Mouse (Mus musculus) forebrain, embryonic 13.5 days (tissue): ENCODE measurements around the gene Lrrn1. TPM values are rescaled to one million over a fixed set of nuclear protein-coding genes. Genes with fewer than 3 reads are reported as not detected.

Experiments used
- ATAC-seq: fragments of 200-750 bp; cut with Nextera tagmentation; 2 replicates; pipeline ENCODE4 v1.8.0; 2017
- H3K27ac ChIP-seq: fragments of 300-500 bp; sonication (generic); 2 replicates; pipeline ENCODE4 v1.5.1; 2015; ENCODE audit warnings: inconsistent platforms, mild to moderate bottlenecking, moderate library complexity
- H3K27me3 ChIP-seq: fragments of 300-500 bp; sonication (generic); 2 replicates; pipeline ENCODE4 v1.6.1; 2015; ENCODE audit warnings: mild to moderate bottlenecking, inconsistent platforms
- H3K36me3 ChIP-seq: fragments of 300-500 bp; sonication (generic); 2 replicates; pipeline ENCODE4 v1.6.1; 2015; ENCODE audit warnings: mild to moderate bottlenecking, inconsistent platforms; ENCODE audit not compliant: poor library complexity, severe bottlenecking
- H3K4me1 ChIP-seq: fragments of 300-500 bp; sonication (generic); 2 replicates; pipeline ENCODE4 v1.6.1; 2015; ENCODE audit warnings: inconsistent platforms
- H3K4me2 ChIP-seq: fragments of 300-500 bp; sonication (generic); 2 replicates; pipeline ENCODE4 v1.6.1; 2015; ENCODE audit warnings: inconsistent platforms, mild to moderate bottlenecking, moderate library complexity
- H3K4me3 ChIP-seq: fragments of 300-500 bp; sonication (generic); 2 replicates; pipeline ENCODE4 v1.5.1; 2015; ENCODE audit warnings: mild to moderate bottlenecking, inconsistent platforms
- H3K9ac ChIP-seq: fragments of 300-500 bp; sonication (generic); 2 replicates; pipeline ENCODE4 v1.6.1; 2015; ENCODE audit warnings: mild to moderate bottlenecking, inconsistent platforms
- H3K9me3 ChIP-seq: fragments of 300-500 bp; sonication (generic); replicated peaks from 2 replicates; pipeline ENCODE4 v1.6.1; 2016; ENCODE audit warnings: inconsistent platforms
- WGBS: fragments of 180-500 bp; shearing (Covaris S2); methylation state at CpG from one replicate; pipeline ENCODE4 v1.1.7; 2015; 5-methylcytosine and 5-hydroxymethylcytosine counted together
- polyA plus RNA-seq: library from polyadenylated mRNA; unstranded; fragments of >200 nt; fragmentation: Nextera tagmentation; extraction: Ambion mirVana; gene quantifications from 2 replicates; pipeline ENCODE4 v1.2.1, GENCODE M21; 2015

The Lrrn1 gene
- polyA plus RNA-seq: 46.0 and 61.4 TPM in 2 replicates

- H3K9ac ChIP-seq: peak within 1 kb of the TSS; percentile 91
- peak within 1 kb of the TSS; percentile 73 for H3K4me3 ChIP-seq
- peak within 1 kb of the TSS; percentile 77 for H3K4me2 ChIP-seq
- H3K36me3 ChIP-seq: no peaks in the 10 kb centered on the region
- no peaks in the 10 kb centered on the region for H3K9me3 ChIP-seq
- H3K27me3 ChIP-seq: no peaks in the 10 kb centered on the region
- ATAC-seq: peak; percentile 95
- 3% methylated on average over 35 of the region's 43 CpGs for WGBS
- H3K4me1 ChIP-seq: peaks cover 24% of the 10 kb centered on the region
- peak within 1 kb of the TSS; percentile 95 for H3K27ac ChIP-seq
These were observed at the start of gene Lrrn1 for GRCm38 (mm10) chr6:107528877-107529864. Lrrn1 (plus strand) TSS chr6:107529768.

- Histone ChIP-seq H3K36me3 (no peaks in the 10 kb centered on the region), H3K27me3 (no peaks in the 10 kb centered on the region), H3K9me3 (no peaks in the 10 kb centered on the region), H3K4me3 (no peak overlapping the region), H3K9ac (no peak overlapping the region), H3K4me1 (no peaks in the 10 kb centered on the region), H3K4me2 (no peak overlapping the region), H3K27ac (no peak overlapping the region)
- WGBS: 64% methylated on average over 1 of the region's 1 CpGs
- ATAC-seq: no peak
These were observed 35.1 kb upstream of the Lrrn1 start for GRCm38 (mm10) chr6:107494491-107494890.

- 5% methylated on average over 1 of the region's 1 CpGs for WGBS
- Histone ChIP-seq H3K4me2 (no peak overlapping the region), H3K27ac (no peak overlapping the region), H3K9me3 (no peaks in the 10 kb centered on the region), H3K27me3 (no peaks in the 10 kb centered on the region), H3K9ac (no peak overlapping the region), H3K4me1 (no peaks in the 10 kb centered on the region), H3K4me3 (no peak overlapping the region), H3K36me3 (no peaks in the 10 kb centered on the region)
- ATAC-seq: no peak
These were observed 33.7 kb upstream of the Lrrn1 start for GRCm38 (mm10) chr6:107495830-107496229.

GRCm38 (mm10) chr6:107513716-107514115 lies 15.9 kb upstream of the Lrrn1 start:
- Histone ChIP-seq H3K9me3 (no peaks in the 10 kb centered on the region), H3K27me3 (no peaks in the 10 kb centered on the region), H3K4me2 (no peak overlapping the region), H3K9ac (no peak overlapping the region), H3K36me3 (no peaks in the 10 kb centered on the region), H3K27ac (no peak overlapping the region), H3K4me3 (no peak overlapping the region), H3K4me1 (no peaks in the 10 kb centered on the region)
- 90% methylated on average over 4 of the region's 4 CpGs for WGBS
- no peak for ATAC-seq

GRCm38 (mm10) chr6:107523953-107524352 lies 5.6 kb upstream of the Lrrn1 start:
- 61% methylated on average over 2 of the region's 2 CpGs for WGBS
- Histone ChIP-seq H3K4me1 (no peaks in the 10 kb centered on the region), H3K9ac (no peak overlapping the region), H3K4me2 (no peak overlapping the region), H3K27ac (no peak overlapping the region), H3K9me3 (no peaks in the 10 kb centered on the region), H3K27me3 (no peaks in the 10 kb centered on the region), H3K36me3 (no peaks in the 10 kb centered on the region), H3K4me3 (no peak overlapping the region)
- no peak for ATAC-seq

- Histone ChIP-seq H3K36me3 (no peaks in the 10 kb centered on the region), H3K9ac (peak overlapping the region; percentile 91), H3K4me3 (peak overlapping the region; percentile 73), H3K4me1 (peaks cover 32% of the 10 kb centered on the region), H3K9me3 (no peaks in the 10 kb centered on the region), H3K27ac (peak overlapping the region; percentile 95), H3K4me2 (peak overlapping the region; percentile 77), H3K27me3 (no peaks in the 10 kb centered on the region)
- ATAC-seq: peak; percentile 74
- under 1% methylated on average over 34 of the region's 34 CpGs for WGBS
These were observed 403 bp downstream of the Lrrn1 start for GRCm38 (mm10) chr6:107529911-107530431.

GRCm38 (mm10) chr6:107530621-107531285 lies 1.2 kb downstream of the Lrrn1 start:
- H3K4me2 ChIP-seq: peak overlapping the region; percentile 77
- whole genome bisulfite sequencing: under 1% methylated on average over 14 of the region's 15 CpGs
- H3K9ac ChIP-seq: peak overlapping the region; percentile 91
- H3K36me3 ChIP-seq: no peaks in the 10 kb centered on the region
- peak overlapping the region; percentile 95 for H3K27ac ChIP-seq
- H3K9me3 ChIP-seq: no peaks in the 10 kb centered on the region
- peak overlapping the region; percentile 73 for H3K4me3 ChIP-seq
- peaks cover 37% of the 10 kb centered on the region for H3K4me1 ChIP-seq
- H3K27me3 ChIP-seq: no peaks in the 10 kb centered on the region
- ATAC-seq: no peak

- Histone ChIP-seq H3K4me3 (peak overlapping the region; percentile 73), H3K9me3 (no peaks in the 10 kb centered on the region), H3K4me1 (peaks cover 37% of the 10 kb centered on the region), H3K27ac (no peak overlapping the region), H3K36me3 (no peaks in the 10 kb centered on the region), H3K27me3 (no peaks in the 10 kb centered on the region), H3K4me2 (peak overlapping the region; percentile 77), H3K9ac (peak overlapping the region; percentile 91)
- ATAC-seq: no peak
- WGBS: 8% methylated on average over 8 of the region's 8 CpGs
These were observed 2.0 kb downstream of the Lrrn1 start for GRCm38 (mm10) chr6:107531526-107532080.

- ATAC-seq: peak; percentile 33; the same call in 1 of the 2 replicates
- H3K4me3 ChIP-seq: no peak overlapping the region
These were observed 5.0 kb downstream of the Lrrn1 start for GRCm38 (mm10) chr6:107534533-107534932.

GRCm38 (mm10) chr6:107536631-107537030 lies 7.1 kb downstream of the Lrrn1 start:
- H3K36me3 ChIP-seq: 0 out of 2 replicates have a peak, but pooled peaks cover 6% of the 10 kb centered on the region
- H3K4me1 ChIP-seq: peaks cover 33% of the 10 kb centered on the region
- H3K9ac ChIP-seq: no peak overlapping the region
- no peaks in the 10 kb centered on the region for H3K9me3 ChIP-seq
- H3K27ac ChIP-seq: no peak overlapping the region
- WGBS: 93% methylated on average over 4 of the region's 4 CpGs
- ATAC-seq: no peak
- H3K4me3 ChIP-seq: no peak overlapping the region
- H3K27me3 ChIP-seq: no peaks in the 10 kb centered on the region
- H3K4me2 ChIP-seq: no peak overlapping the region

More at GRCm38 (mm10) chr6:107534533-107534932, 5.0 kb downstream of the Lrrn1 start:
- Histone ChIP-seq H3K27ac (no peak overlapping the region), H3K36me3 (0 out of 2 replicates have a peak, but pooled peaks cover 6% of the 10 kb centered on the region), H3K4me1 (peaks cover 40% of the 10 kb centered on the region), H3K27me3 (no peaks in the 10 kb centered on the region), H3K4me2 (peak overlapping the region; percentile 24; the same call in 1 of the 2 replicates), H3K9ac (no peak overlapping the region), H3K9me3 (no peaks in the 10 kb centered on the region)
- 3% methylated on average over 1 of the region's 1 CpGs for WGBS

GRCm38 (mm10) chr6:107541222-107541621 lies 11.7 kb downstream of the Lrrn1 start:
- H3K9ac ChIP-seq: no peak overlapping the region
- H3K27ac ChIP-seq: no peak overlapping the region
- ATAC-seq: peak; percentile 44; the same call in 1 of the 2 replicates
- H3K4me3 ChIP-seq: no peak overlapping the region
- H3K9me3 ChIP-seq: no peaks in the 10 kb centered on the region
- H3K27me3 ChIP-seq: no peaks in the 10 kb centered on the region
- WGBS: 90% methylated on average over 11 of the region's 11 CpGs
- 0 out of 2 replicates have a peak, but pooled peaks cover 3% of the 10 kb centered on the region for H3K4me1 ChIP-seq
- H3K36me3 ChIP-seq: peaks cover 10% of the 10 kb centered on the region; the same call in 1 of the 2 replicates
- no peak overlapping the region for H3K4me2 ChIP-seq
